ENCODE assay signal across 32 mouse cellular contexts in the genomic region with DNA sequence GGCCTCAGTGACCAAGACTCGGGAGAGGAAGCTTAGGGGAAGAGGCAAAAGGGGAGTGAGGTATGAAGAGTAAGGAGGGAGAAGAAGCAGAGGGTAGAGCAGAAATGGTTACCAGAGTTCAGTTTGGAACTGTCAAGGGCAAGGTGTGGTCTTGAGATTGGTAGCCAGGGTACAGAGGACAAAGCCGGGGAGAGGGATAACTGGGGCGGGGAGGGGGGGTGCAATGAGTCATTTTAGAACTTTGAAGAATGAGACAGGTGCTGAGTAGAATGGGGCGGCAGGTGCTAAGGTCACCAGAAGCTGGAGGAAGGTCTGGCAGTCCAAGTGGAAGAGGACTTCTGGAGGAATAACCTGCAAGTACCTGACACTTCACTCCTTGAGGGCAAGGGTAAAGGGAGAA. TPM values are rescaled to one million over a fixed set of nuclear protein-coding genes. Genes with fewer than 3 reads are reported as not detected.
"Had no signal": no experiment of that assay in that cellular context is flagged by ENCODE, and none has a peak within 500 bp of the region (broad histone marks: within the 10 kb centered on the region; RNA-seq: fewer than 3 reads in every experiment).

No protein-coding gene starts in this region.

- H3K9me3 ChIP-seq: heart, embryonic 13.5 days; heart, embryonic 15.5 days; hindbrain, embryonic 13.5 days; hindbrain, embryonic 15.5 days; limb, embryonic 10.5 days; limb, embryonic 12.5 days had no signal

- H3K4me1 ChIP-seq: heart, embryonic 13.5 days; hindbrain, embryonic 13.5 days; hindbrain, embryonic 15.5 days; limb, embryonic 12.5 days had no signal

- H3K27ac ChIP-seq: heart, adult 2 months; heart, embryonic 13.5 days; heart, embryonic 15.5 days; hindbrain, embryonic 13.5 days; hindbrain, embryonic 15.5 days; hindbrain, postnatal 0 days; layer of hippocampus, adult 2 months; left cerebral cortex, adult 2 months; limb, embryonic 10.5 days; limb, embryonic 12.5 days had no signal

- H3K9ac ChIP-seq: heart, embryonic 13.5 days; heart, embryonic 15.5 days; hindbrain, embryonic 13.5 days; hindbrain, embryonic 15.5 days; limb, embryonic 12.5 days had no signal

- H3K4me2 ChIP-seq: heart, embryonic 11.5 days; heart, embryonic 13.5 days; heart, embryonic 15.5 days; hindbrain, embryonic 13.5 days; hindbrain, embryonic 15.5 days; limb, embryonic 12.5 days; liver, embryonic 11.5 days had no signal

- ATAC-seq: forebrain, embryonic 16.5 days; hindbrain, postnatal 0 days had no signal

- H3K4me3 ChIP-seq: heart, adult 2 months; heart, embryonic 13.5 days; heart, embryonic 15.5 days; hindbrain, embryonic 13.5 days; hindbrain, embryonic 15.5 days; layer of hippocampus, adult 2 months; left cerebral cortex, adult 2 months; limb, embryonic 10.5 days; limb, embryonic 12.5 days had no signal

- H3K27me3 ChIP-seq: heart, embryonic 15.5 days; hindbrain, embryonic 13.5 days; hindbrain, embryonic 15.5 days; limb, embryonic 12.5 days had no signal

- H3K36me3 ChIP-seq: heart, embryonic 13.5 days; heart, embryonic 15.5 days; hindbrain, embryonic 13.5 days; hindbrain, embryonic 15.5 days; limb, embryonic 10.5 days; limb, embryonic 12.5 days had no signal

- DNase-seq: gastrocnemius, postnatal 14 days; gastrocnemius, postnatal 36 days; heart, adult 11 months; heart, adult 2 months; heart, postnatal 14 days; heart, postnatal 36 days; kidney, adult 8-10 months; kidney, postnatal 14 days; kidney, postnatal 4 days; liver had no signal

RNA-seq across cellular contexts. Expression of gene Slc6a19, which starts 8.5 kb away (rescaled TPM):
- total RNA-seq: gastrocnemius, adult 8-10 months; gastrocnemius, postnatal 36 days; heart, adult 2 months; heart, postnatal 36 days; hematopoietic stem cell, adult 5-6 weeks; layer of hippocampus, adult 2 months had no signal
- polyA plus RNA-seq: heart, embryonic 11.5 days; heart, embryonic 13.5 days; heart, embryonic 15.5 days; heart, postnatal 0 days; hindbrain, embryonic 11.5 days; limb, embryonic 10.5 days; limb, embryonic 12.5 days; limb, embryonic 14.5 days had no signal

RNA-seq across cellular contexts. Expression of gene Slc6a18, which starts 35.4 kb away (rescaled TPM):
- total RNA-seq: gastrocnemius, postnatal 36 days; heart, adult 2 months; heart, postnatal 14 days; heart, postnatal 36 days; hematopoietic stem cell, adult 5-6 weeks; hindbrain, postnatal 0 days; layer of hippocampus, adult 2 months; layer of hippocampus, postnatal 10 days; layer of hippocampus, postnatal 25 days; left cerebral cortex, adult 2 months; left cerebral cortex, postnatal 14 days; left cerebral cortex, postnatal 36 days had no signal
- polyA plus RNA-seq: forebrain, embryonic 16.5 days; heart, adult 2 months; heart, embryonic 11.5 days; heart, embryonic 13.5 days; heart, embryonic 15.5 days; heart, postnatal 0 days; hindbrain, embryonic 11.5 days; hindbrain, embryonic 13.5 days; hindbrain, embryonic 15.5 days; hindbrain, postnatal 0 days; intestine, embryonic 14.5 days; limb, embryonic 10.5 days; limb, embryonic 12.5 days; liver, embryonic 11.5 days had no signal
